Mouse (Mus musculus) ES-E14 (cell line): ENCODE data around the gene P2rx1. TPM values are rescaled to one million over a fixed set of nuclear protein-coding genes. Genes with fewer than 3 reads are reported as not detected.
A peak's percentile ranks its signal among the peaks of the same experiment; 100 is the strongest.

Experiments
- DNase-seq: peaks from one replicate; pipeline ENCODE4 v3.0.0-alpha.2; 2013; ENCODE audit warnings: low read depth, low spot score
- H3K27ac ChIP-seq: 2 replicates; pipeline ENCODE4 v1.5.1; 2012; ENCODE audit warnings: low read depth, mild to moderate bottlenecking, low read length, moderate library complexity, mixed read lengths; ENCODE audit not compliant: poor library complexity, insufficient read depth, severe bottlenecking
- H3K36me3 ChIP-seq: 2 replicates; pipeline ENCODE4 v1.6.1; 2012; ENCODE audit warnings: mild to moderate bottlenecking, low read length, moderate library complexity, mixed read lengths; ENCODE audit not compliant: control insufficient read depth, poor library complexity, insufficient read depth, severe bottlenecking
- H3K4me1 ChIP-seq, 2 experiments: fragments of 150-350 bp in 1 of 2; sonication (generic) in 1 of 2; 2 replicates each; pipeline ENCODE4 v1.6.1; 2012; ENCODE audit warnings: low read length in 2 of 2, mild to moderate bottlenecking in 1 of 2, mixed read lengths in 1 of 2; ENCODE audit not compliant: control insufficient read depth in 2 of 2, insufficient read depth in 2 of 2, poor library complexity in 1 of 2
- H3K4me3 ChIP-seq, 2 experiments: fragments of 150-350 bp in 1 of 2; sonication (generic) in 1 of 2; 2 replicates each; pipeline ENCODE4 v1.5.1; 2012; ENCODE audit warnings: low read length in 2 of 2, low read depth in 1 of 2, mild to moderate bottlenecking in 1 of 2, mixed read lengths in 1 of 2; ENCODE audit not compliant: insufficient read depth in 1 of 2, poor library complexity in 1 of 2, severe bottlenecking in 1 of 2
- H3K9ac ChIP-seq: 2 replicates; pipeline ENCODE4 v1.6.1; 2012; ENCODE audit warnings: low read depth, mild to moderate bottlenecking, low read length, mixed read lengths; ENCODE audit not compliant: poor library complexity, insufficient read depth, severe bottlenecking
- H3K9me3 ChIP-seq: fragments of 150-350 bp; sonication (generic); 2 replicates; pipeline ENCODE4 v1.6.1; 2012; ENCODE audit warnings: low read depth, mild to moderate bottlenecking, low read length; ENCODE audit not compliant: control insufficient read depth, insufficient read depth
- CHD2 ChIP-seq: IDR thresholded peaks from 2 replicates; pipeline ENCODE4 v1.6.1; 2014; ENCODE audit warnings: mild to moderate bottlenecking, low read depth, low read length, inconsistent platforms
- HCFC1 ChIP-seq: IDR thresholded peaks from 2 replicates; pipeline ENCODE4 v1.6.1; 2012; ENCODE audit warnings: low read length, inconsistent platforms, borderline replicate concordance; ENCODE audit not compliant: insufficient read depth
- MAFK ChIP-seq: IDR thresholded peaks from 2 replicates; pipeline ENCODE4 v1.6.1; 2014; ENCODE audit warnings: mild to moderate bottlenecking, low read depth, low read length, inconsistent platforms; ENCODE audit not compliant: insufficient read depth
- ZC3H11A ChIP-seq: IDR thresholded peaks from 2 replicates; pipeline ENCODE4 v1.6.1; 2012; ENCODE audit warnings: low read depth, mild to moderate bottlenecking, inconsistent platforms, low read length, borderline replicate concordance
- ZNF384 ChIP-seq: IDR thresholded peaks from 2 replicates; pipeline ENCODE4 v1.6.1; 2012; ENCODE audit warnings: low read depth, low read length, inconsistent platforms
- in situ Hi-C, 2 experiments: fragments of 600-800 bp; cut with MboI; formaldehyde crosslinking; loops; one replicate each; pipeline ENCODE4 v1.15.1; 2025; ENCODE audit warnings: low sequenced_read_pairs in 2 of 2, inconsistent platforms in 1 of 2; ENCODE audit not compliant: unreplicated experiment in 2 of 2
- total RNA-seq: library from RNA; depleted of rRNA; stranded (reverse); fragments of 300-350 nt; gene quantifications from 2 replicates; pipeline ENCODE4 v1.2.3, GENCODE M21; 2012

P2rx1 gene
- total RNA-seq, 1 experiment = 0.36 TPM

DNA sequence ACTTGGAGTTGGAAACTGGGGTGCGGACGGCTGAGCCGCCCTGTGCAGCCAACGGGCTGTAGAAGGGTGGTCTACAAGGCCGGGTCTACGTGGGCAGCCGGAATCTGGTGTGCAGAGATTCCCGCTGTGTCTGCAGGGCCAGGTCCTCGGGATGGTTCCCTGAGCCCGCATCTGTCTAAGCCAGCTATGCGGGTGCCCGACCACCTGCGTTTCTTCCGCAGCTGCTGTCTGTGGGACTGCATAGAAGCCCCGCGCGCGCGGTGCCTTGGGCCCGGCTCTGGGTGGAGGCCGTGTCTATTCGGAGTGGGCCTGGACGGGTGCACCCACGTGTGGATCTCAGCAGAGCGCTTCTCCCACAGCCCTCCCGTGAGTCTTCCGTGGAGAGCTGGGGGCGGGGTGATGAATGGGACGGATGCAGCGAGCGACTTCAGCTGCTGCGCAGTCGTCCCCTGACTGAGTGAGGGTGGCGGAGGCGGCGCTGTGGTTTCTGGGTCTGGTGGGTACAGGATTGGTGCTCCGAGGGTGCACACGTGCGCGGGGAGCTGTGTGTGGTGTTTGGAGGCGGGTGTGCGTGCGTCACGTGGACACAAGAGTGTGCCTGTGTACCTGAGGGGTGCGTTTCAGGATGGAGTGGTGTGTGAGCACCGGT, 20.4 kb downstream of the P2rx1 start:
- in situ Hi-C loops = no loop called here
- H3K27ac ChIP-seq = no peak overlapping the region
- H3K36me3 ChIP-seq = no peaks in the 10 kb centered on the region
- H3K9ac ChIP-seq = peak overlapping the region; percentile 20
- H3K9me3 ChIP-seq = no peaks in the 10 kb centered on the region
- peaks cover 0 to 4% of the 10 kb centered on the region in 2 experiments; a peak in 1 of 4 replicates for H3K4me1 ChIP-seq
- peak overlapping the region; percentile 72 to 98 for H3K4me3 ChIP-seq
- no peak for DNase-seq
- TF ChIP-seq MAFK (no peak), ZC3H11A (no peak), HCFC1 (no peak), CHD2 (no peak)

DNA sequence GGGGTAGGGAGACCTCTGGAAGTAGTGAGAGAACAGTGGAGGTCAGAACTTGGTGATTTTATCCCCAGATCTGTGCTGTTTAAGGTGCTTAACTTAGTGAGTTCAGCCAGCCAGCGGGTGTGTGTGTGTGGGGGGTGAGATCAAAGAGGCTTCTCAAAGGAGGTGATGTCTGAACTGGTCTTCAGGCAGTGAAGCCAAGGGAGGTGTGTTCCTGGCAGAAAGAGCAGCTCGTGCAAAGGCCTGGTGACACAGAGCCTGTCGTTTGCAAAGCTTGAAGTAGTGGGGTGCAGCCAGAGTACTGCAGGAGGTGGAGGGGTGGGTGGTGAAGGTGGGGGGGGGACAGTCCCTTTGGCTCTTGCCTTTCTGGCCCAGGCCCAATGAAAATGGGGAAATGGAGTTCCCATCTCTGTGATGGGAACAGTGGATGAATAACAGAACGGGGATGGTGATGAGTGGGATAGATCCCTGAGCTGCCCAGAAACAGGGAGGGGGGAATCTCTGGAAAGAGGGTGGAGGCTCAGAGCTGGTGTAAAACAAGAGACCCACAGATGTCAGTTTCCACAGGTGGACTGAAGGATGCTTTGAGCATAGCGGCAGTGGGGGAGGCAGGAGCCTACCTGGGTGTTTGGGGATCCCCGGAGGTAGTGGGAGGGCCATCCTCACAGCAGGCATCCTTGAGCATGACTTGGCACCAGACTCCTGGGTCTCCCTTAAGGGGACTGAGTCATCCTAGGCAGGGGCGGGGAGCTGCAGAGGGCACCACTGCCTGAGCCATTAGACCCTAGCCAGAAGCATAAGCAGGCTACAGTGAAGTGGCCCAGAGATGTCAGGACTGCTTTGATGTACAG, 22.3 kb downstream of the P2rx1 start:
- Histone ChIP-seq H3K36me3 (no peaks in the 10 kb centered on the region), H3K27ac (no peak overlapping the region), H3K9ac (no peak overlapping the region), H3K9me3 (no peaks in the 10 kb centered on the region), H3K4me3 (no peak overlapping the region), H3K4me1 (peaks cover 0 to 4% of the 10 kb centered on the region in 2 experiments; a peak in 1 of 4 replicates)
- no peak for DNase-seq
- in situ Hi-C loops = no loop called here
- no peak for TF ChIP-seq HCFC1
- TF ChIP-seq CHD2 = no peak
- TF ChIP-seq ZC3H11A = no peak

DNA sequence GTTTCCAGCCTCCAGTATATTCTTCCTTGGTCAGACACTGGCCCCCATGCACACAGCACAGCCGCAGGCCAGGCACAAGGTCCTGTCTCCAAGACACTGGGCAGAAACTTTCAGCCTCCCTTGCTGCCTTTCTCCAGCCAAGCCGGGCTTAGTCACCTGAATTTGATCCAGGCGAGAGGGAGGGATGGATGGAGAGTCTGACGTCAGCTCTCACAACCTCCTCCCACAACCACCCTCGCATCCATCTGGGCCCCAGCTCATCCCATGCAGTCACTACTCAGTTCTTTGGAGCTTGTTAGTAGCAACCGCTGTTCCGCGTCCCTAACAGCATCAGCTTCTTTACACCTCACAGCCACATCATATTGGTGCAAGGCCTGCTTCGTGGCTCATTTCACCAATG, 24.2 kb downstream of the P2rx1 start:
- in situ Hi-C loops = no loop called here
- no peak overlapping the region for H3K27ac ChIP-seq
- H3K36me3 ChIP-seq = no peaks in the 10 kb centered on the region
- no peak for DNase-seq
- no peak overlapping the region for H3K9ac ChIP-seq
- TF ChIP-seq CHD2 = no peak
- TF ChIP-seq MAFK = no peak
- TF ChIP-seq ZC3H11A = no peak
- no peak for TF ChIP-seq ZNF384
- no peak for TF ChIP-seq HCFC1
- H3K9me3 ChIP-seq = no peaks in the 10 kb centered on the region
- no peak overlapping the region for H3K4me3 ChIP-seq
- peaks cover 0 to 10% of the 10 kb centered on the region in 2 experiments; a peak in 2 of 4 replicates for H3K4me1 ChIP-seq

DNA sequence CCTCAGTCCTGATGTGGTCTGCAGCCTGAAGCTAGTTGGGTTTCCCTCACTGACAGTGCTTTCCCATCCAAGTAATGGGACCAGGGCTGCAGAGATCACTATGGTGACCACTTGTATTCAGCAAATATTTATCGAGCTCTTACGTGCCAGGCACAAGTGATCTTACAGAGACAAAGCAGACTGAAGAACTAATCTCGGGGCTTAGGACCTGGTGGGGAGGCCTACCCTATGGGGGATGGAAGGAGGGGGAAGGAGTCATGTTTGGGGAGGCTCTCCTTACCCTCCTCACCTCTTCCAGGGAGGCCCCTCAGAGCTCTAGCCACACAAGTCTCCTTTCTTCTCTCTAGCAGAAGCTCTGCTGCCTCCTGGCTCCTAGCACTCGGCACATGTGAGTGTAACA, 24.9 kb downstream of the P2rx1 start:
- Histone ChIP-seq H3K9ac (no peak overlapping the region), H3K4me3 (no peak overlapping the region), H3K27ac (no peak overlapping the region), H3K9me3 (no peaks in the 10 kb centered on the region), H3K36me3 (no peaks in the 10 kb centered on the region), H3K4me1 (peaks cover 0 to 10% of the 10 kb centered on the region in 2 experiments; a peak in 2 of 4 replicates)
- no peak for DNase-seq
- no peak for TF ChIP-seq HCFC1
- TF ChIP-seq ZC3H11A = no peak
- TF ChIP-seq ZNF384 = no peak
- TF ChIP-seq MAFK = no peak
- no peak for TF ChIP-seq CHD2
- in situ Hi-C loops = no loop called here
